Mouse (Mus musculus): Measurements from ENCODE around the gene Dync2li1. TPM values are rescaled to one million over a fixed set of nuclear protein-coding genes. Genes with fewer than 3 reads are reported as not detected.

Dync2li1 gene
- polyA plus RNA-seq, 1 experiment from 2014 or later, result 36.9 TPM

GRCm38 (mm10) chr17:84696537-84696936 lies 70.2 kb downstream of the Dync2li1 start:
- H3K9ac ChIP-seq, result no peak overlapping the region
- 0 out of 2 replicates have a peak, but pooled peaks cover 3% of the 10 kb centered on the region for H3K4me1 ChIP-seq (replicated peaks)
- WGBS, result 59% methylated on average over 6 of the region's 6 CpGs
- no peaks in the 10 kb centered on the region for H3K9me3 ChIP-seq
- no peaks in the 10 kb centered on the region for H3K36me3 ChIP-seq
- no peak overlapping the region for H3K4me3 ChIP-seq
- no peak for ATAC-seq (ENCODE audit: low FRiP score)
- H3K27me3 ChIP-seq, result peaks cover 28% of the 10 kb centered on the region
- no peak overlapping the region for H3K4me2 ChIP-seq
- no peak overlapping the region for H3K27ac ChIP-seq

- H3K4me1 ChIP-seq (replicated peaks), result peaks cover 13% of the 10 kb centered on the region
- H3K9ac ChIP-seq, result no peak overlapping the region
- H3K4me3 ChIP-seq, result no peak overlapping the region
- H3K9me3 ChIP-seq, result no peaks in the 10 kb centered on the region
- no peak overlapping the region for H3K4me2 ChIP-seq
- WGBS, result 25% methylated on average over 5 of the region's 5 CpGs
- no peaks in the 10 kb centered on the region for H3K36me3 ChIP-seq
- peaks cover 26% of the 10 kb centered on the region for H3K27me3 ChIP-seq
- ATAC-seq (ENCODE audit: low FRiP score), result peak; percentile 78; the same call in 1 of the 2 replicates
- no peak overlapping the region for H3K27ac ChIP-seq
These were observed 72.4 kb downstream of the Dync2li1 start for GRCm38 (mm10) chr17:84698727-84699126.

Other genes with a start within 250 kb of the Dync2li1 start
- gene Thada, start 160.3 kb upstream of the Dync2li1 start, polyA plus RNA-seq (2015; fragmentation: Nextera tagmentation; extraction: Ambion mirVana), result 6.1 and 8.5 TPM in 2 replicates
- 1.9 and 2.1 TPM in 2 replicates for gene Plekhh2, start 114.6 kb upstream of the Dync2li1 start, polyA plus RNA-seq (2015; fragmentation: Nextera tagmentation; extraction: Ambion mirVana)
- gene Abcg8, start 49.8 kb downstream of the Dync2li1 start, polyA plus RNA-seq (2015; fragmentation: Nextera tagmentation; extraction: Ambion mirVana), result 0.13 and 0.19 TPM in 2 replicates
- 3.2 and 7.7 TPM in 2 replicates for gene Abcg5, start 56.5 kb downstream of the Dync2li1 start, polyA plus RNA-seq (2015; fragmentation: Nextera tagmentation; extraction: Ambion mirVana)
- gene Lrpprc, start 164.3 kb downstream of the Dync2li1 start, polyA plus RNA-seq (2015; fragmentation: Nextera tagmentation; extraction: Ambion mirVana), result 42.0 and 43.1 TPM in 2 replicates

Data from hindbrain, embryonic 13.5 days (tissue).